Mouse (Mus musculus) ES-Bruce4 (cell line): ENCODE measurements around the gene Pde6d. TPM values are rescaled to one million over a fixed set of nuclear protein-coding genes. Genes with fewer than 3 reads are reported as not detected.

ENCODE experiments used
- H3K27ac ChIP-seq: 2 replicates; pipeline ENCODE4 v1.5.1; 2012; ENCODE audit warnings: low read length, inconsistent platforms; ENCODE audit not compliant: insufficient read depth
- H3K27me3 ChIP-seq: 2 replicates; pipeline ENCODE4 v1.6.1; 2012; ENCODE audit warnings: mild to moderate bottlenecking, low read length, inconsistent platforms; ENCODE audit not compliant: control insufficient read depth, poor library complexity, insufficient read depth, severe bottlenecking
- H3K36me3 ChIP-seq: 2 replicates; pipeline ENCODE4 v1.6.1; 2012; ENCODE audit warnings: inconsistent platforms, mild to moderate bottlenecking, low read length, moderate library complexity; ENCODE audit not compliant: control insufficient read depth, poor library complexity, insufficient read depth, severe bottlenecking
- H3K4me1 ChIP-seq: one replicate; pipeline ENCODE4 v1.8.1; 2011; ENCODE audit warnings: low read length; ENCODE audit not compliant: control insufficient read depth, insufficient read depth
- H3K4me3 ChIP-seq: 2 replicates; pipeline ENCODE4 v1.5.1; 2011; ENCODE audit warnings: low read depth, mild to moderate bottlenecking, low read length
- H3K9ac ChIP-seq: 2 replicates; pipeline ENCODE4 v1.6.1; 2012; ENCODE audit warnings: low read depth, mild to moderate bottlenecking, inconsistent platforms; ENCODE audit not compliant: poor library complexity, severe bottlenecking
- H3K9me3 ChIP-seq: replicated peaks from 2 replicates; pipeline ENCODE4 v1.6.1; 2012; ENCODE audit warnings: mild to moderate bottlenecking, low read length, inconsistent platforms; ENCODE audit not compliant: control insufficient read depth, poor library complexity, insufficient read depth, severe bottlenecking
- CTCF ChIP-seq: IDR thresholded peaks from one replicate; pipeline ENCODE4 v1.8.1; 2011; ENCODE audit warnings: low read depth, low read length
- EP300 ChIP-seq: IDR thresholded peaks from 2 replicates; pipeline ENCODE4 v1.6.1; 2011; ENCODE audit warnings: low read depth, low read length; ENCODE audit not compliant: insufficient read depth
- POLR2A ChIP-seq: IDR thresholded peaks from one replicate; pipeline ENCODE4 v1.8.1; 2011; ENCODE audit warnings: low read length; ENCODE audit not compliant: insufficient read depth
- polyA plus RNA-seq: library from polyadenylated mRNA; stranded (reverse); fragments of >200 nt; gene quantifications from 2 replicates; pipeline ENCODE4 v1.2.4, GENCODE M21; 2011; ENCODE audit warnings: low read depth; ENCODE audit not compliant: missing spikeins, insufficient read depth, insufficient read length

The Pde6d gene
- polyA plus RNA-seq, 1 experiment, result 23.5 TPM

DNA sequence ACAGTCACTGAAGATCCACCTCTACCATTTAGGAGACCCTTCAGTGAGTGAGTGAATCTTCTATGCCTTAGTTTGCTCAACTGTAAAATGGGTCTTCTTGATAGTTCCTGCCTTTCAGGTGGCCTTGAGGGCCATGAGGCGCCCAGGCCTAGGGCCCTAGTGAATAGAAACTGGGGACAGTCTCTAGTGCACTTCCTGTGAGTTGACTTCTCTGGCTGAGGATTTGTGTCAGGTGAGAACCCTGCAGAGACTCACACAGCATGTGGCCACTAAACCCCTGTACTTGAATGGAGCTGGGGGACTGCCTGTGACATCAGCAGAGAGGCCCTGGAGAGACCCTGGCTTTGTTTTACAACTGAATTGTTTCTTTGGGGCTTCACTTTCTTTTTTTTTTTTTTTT, 72.2 kb downstream of the Pde6d start:
- H3K27ac ChIP-seq, result peak overlapping the region; percentile 27; the same call in 1 of the 2 replicates
- H3K4me1 ChIP-seq, result peaks cover 11% of the 10 kb centered on the region
- H3K9ac ChIP-seq, result no peak overlapping the region
- H3K27me3 ChIP-seq, result no peaks in the 10 kb centered on the region
- no peaks in the 10 kb centered on the region for H3K36me3 ChIP-seq
- H3K9me3 ChIP-seq, result no peaks in the 10 kb centered on the region
- no peak overlapping the region for H3K4me3 ChIP-seq
- TF ChIP-seq CTCF (no peak), POLR2A (no peak), EP300 (no peak)

GRCm38 (mm10) chr1:86509410-86509809, 73.0 kb downstream of the Pde6d start:
- TF ChIP-seq EP300, result no peak
- no peak for TF ChIP-seq CTCF
- TF ChIP-seq POLR2A, result no peak
- Histone ChIP-seq H3K9ac (peak overlapping the region; percentile 27; the same call in 1 of the 2 replicates), H3K36me3 (no peaks in the 10 kb centered on the region), H3K9me3 (no peaks in the 10 kb centered on the region), H3K27ac (peak overlapping the region; percentile 51), H3K4me1 (peaks cover 11% of the 10 kb centered on the region), H3K4me3 (no peak overlapping the region), H3K27me3 (no peaks in the 10 kb centered on the region)

DNA sequence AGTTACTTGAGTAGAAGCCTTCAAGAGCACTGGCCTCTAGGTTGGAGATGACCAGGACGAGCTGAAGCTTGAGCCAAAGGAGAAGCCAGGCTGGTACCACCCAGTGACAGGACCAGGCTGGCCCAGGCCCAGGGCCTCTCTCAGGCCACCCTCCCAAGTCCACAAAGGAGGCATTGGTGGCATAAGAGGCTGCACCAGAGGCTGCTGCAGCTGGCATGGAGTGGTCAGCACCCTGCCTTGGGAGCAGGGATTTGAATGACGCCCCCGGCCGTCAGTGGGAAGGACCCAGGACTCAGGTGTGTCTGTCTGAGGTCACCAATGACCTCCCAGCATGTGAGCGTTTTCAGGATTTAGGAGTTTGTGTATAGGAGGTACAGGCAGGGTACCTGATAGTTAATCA, 74.6 kb downstream of the Pde6d start:
- TF ChIP-seq POLR2A (no peak), CTCF (no peak)
- Histone ChIP-seq H3K4me1 (peaks cover 11% of the 10 kb centered on the region), H3K27ac (no peak overlapping the region)

DNA sequence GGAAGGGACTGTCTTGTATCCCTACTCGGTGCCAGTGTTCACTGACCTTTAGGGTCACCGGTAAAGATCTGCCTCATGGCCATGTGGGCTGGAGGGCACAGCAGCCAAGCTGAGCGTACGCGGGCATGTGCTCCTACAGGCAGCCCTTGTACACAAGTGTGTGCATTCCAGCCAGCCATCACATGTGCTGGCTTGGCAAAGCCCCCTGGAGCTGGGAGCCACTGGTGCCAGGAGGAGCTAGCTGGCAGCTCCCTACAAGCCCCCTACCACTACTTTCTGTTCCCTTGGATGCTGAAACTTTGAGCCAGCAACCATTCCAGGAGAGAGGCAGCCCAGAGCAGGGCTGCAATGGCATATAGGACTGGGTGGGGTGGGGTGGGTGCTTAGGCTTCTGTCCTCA, 76.0 kb downstream of the Pde6d start:
- Histone ChIP-seq H3K9me3 (no peaks in the 10 kb centered on the region), H3K27me3 (no peaks in the 10 kb centered on the region), H3K27ac (peak overlapping the region; percentile 0; the same call in 1 of the 2 replicates), H3K9ac (peak overlapping the region; percentile 67; the same call in 1 of the 2 replicates), H3K4me1 (peaks cover 11% of the 10 kb centered on the region), H3K36me3 (no peaks in the 10 kb centered on the region), H3K4me3 (no peak overlapping the region)
- TF ChIP-seq CTCF (no peak), EP300 (no peak), POLR2A (no peak)

More for the DNA sequence above, 74.6 kb downstream of the Pde6d start:
- H3K9ac ChIP-seq, result no peak overlapping the region
- H3K9me3 ChIP-seq, result no peaks in the 10 kb centered on the region
- no peaks in the 10 kb centered on the region for H3K36me3 ChIP-seq
- H3K4me3 ChIP-seq, result no peak overlapping the region
- no peaks in the 10 kb centered on the region for H3K27me3 ChIP-seq

DNA sequence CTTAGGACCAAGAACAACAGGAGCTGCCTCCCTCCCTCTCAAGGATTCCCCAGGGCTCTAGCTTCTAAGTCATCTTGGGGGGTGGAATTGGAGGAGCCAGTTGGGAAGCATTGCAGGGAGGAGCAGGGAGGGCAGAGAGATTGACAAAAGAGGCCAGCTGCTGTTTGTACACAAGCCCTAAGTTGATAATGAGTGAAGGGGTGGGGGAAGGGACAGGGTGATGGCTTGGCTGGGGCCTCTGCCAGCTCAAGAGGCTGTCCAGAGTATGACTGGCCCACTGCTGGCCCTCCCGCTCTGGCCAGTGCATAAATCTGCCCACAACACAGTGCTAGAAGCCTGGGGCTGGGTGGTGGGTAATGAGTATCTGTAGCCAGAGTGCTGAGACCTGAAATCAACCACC, 77.0 kb downstream of the Pde6d start:
- no peaks in the 10 kb centered on the region for H3K36me3 ChIP-seq
- H3K4me1 ChIP-seq, result peaks cover 16% of the 10 kb centered on the region
- no peaks in the 10 kb centered on the region for H3K27me3 ChIP-seq
- TF ChIP-seq EP300, result no peak
- no peak for TF ChIP-seq CTCF
- no peak for TF ChIP-seq POLR2A
- H3K9me3 ChIP-seq, result no peaks in the 10 kb centered on the region
- H3K27ac ChIP-seq, result peak overlapping the region; percentile 88
- H3K9ac ChIP-seq, result peak overlapping the region; percentile 67
- H3K4me3 ChIP-seq, result peak overlapping the region; percentile 78

DNA sequence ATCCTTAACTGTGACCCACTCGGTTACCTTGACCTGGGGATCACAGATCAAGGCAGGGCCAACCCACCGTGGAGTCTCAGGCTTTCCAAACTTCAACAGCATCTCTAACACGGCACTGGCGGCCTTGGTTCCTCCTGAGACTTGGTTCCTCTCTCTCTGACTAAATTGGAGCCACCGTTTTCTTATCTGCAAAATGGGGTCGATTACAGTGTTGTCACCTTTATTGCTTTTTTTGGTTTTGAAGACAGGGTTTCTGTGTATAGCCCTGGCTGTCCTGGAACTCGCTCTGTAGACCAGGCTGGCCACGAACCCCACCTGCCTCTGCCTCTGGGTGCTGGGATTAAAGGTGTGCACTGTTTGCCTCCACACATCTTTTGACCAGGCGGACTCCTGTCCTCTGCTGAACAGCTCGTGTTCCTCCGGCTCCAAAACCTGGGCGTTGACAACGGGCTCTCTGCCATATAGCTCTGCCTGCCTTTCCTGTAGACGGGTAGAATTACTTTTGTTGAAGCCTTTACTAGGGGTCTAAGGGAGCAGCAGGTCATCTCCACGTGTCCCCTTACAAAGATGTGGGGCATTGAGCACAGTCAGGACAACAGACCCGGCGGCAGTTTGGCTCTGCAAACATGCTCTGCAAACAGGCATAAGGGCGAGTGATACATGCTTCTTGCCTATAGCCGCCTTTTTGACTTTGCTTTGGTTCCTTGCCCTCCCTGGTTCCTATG, 77.6 kb downstream of the Pde6d start:
- H3K36me3 ChIP-seq, result no peaks in the 10 kb centered on the region
- H3K4me1 ChIP-seq, result peaks cover 12% of the 10 kb centered on the region
- peak overlapping the region; percentile 67 for H3K9ac ChIP-seq
- no peaks in the 10 kb centered on the region for H3K27me3 ChIP-seq
- no peaks in the 10 kb centered on the region for H3K9me3 ChIP-seq
- H3K4me3 ChIP-seq, result peak overlapping the region; percentile 78
- no peak for TF ChIP-seq EP300
- no peak for TF ChIP-seq POLR2A
- TF ChIP-seq CTCF, result no peak
- H3K27ac ChIP-seq, result peak overlapping the region; percentile 88
